Mouse (Mus musculus) limb, embryonic 14.5 days (tissue): Measurements from ENCODE around the gene Angptl4. TPM values are rescaled to one million over a fixed set of nuclear protein-coding genes. Genes with fewer than 3 reads are reported as not detected.

Experiments
- ATAC-seq: fragments of 200-750 bp; cut with Nextera tagmentation; 2 replicates; pipeline ENCODE4 v1.8.0; 2017; ENCODE audit warnings: low read depth, moderate number of reproducible peaks, moderate TSS enrichment; ENCODE audit not compliant: low FRiP score
- DNase-seq: peaks from one replicate; pipeline ENCODE4 v3.0.0-alpha.2; 2015; ENCODE audit warnings: low spot score
- H3K27ac ChIP-seq: fragments of 300-500 bp; sonication (generic); replicated peaks from 2 replicates; pipeline ENCODE4 v1.5.1; 2014; ENCODE audit warnings: low read depth, mild to moderate bottlenecking, low read length, moderate library complexity, mixed read lengths
- H3K27me3 ChIP-seq: fragments of 300-500 bp; sonication (generic); 2 replicates; pipeline ENCODE4 v1.6.1; 2014; ENCODE audit warnings: low read length, mixed read lengths; ENCODE audit not compliant: control insufficient read depth, insufficient read depth
- H3K36me3 ChIP-seq: fragments of 300-500 bp; sonication (generic); 2 replicates; pipeline ENCODE4 v1.6.1; 2014; ENCODE audit warnings: mild to moderate bottlenecking, low read length, moderate library complexity, mixed read lengths; ENCODE audit not compliant: control insufficient read depth, insufficient read depth
- H3K4me1 ChIP-seq: fragments of 300-500 bp; sonication (generic); 2 replicates; pipeline ENCODE4 v1.6.1; 2014; ENCODE audit warnings: antibody characterized with exemption, low read length, mixed read lengths; ENCODE audit not compliant: control insufficient read depth, insufficient read depth
- H3K4me2 ChIP-seq: fragments of 300-500 bp; sonication (generic); replicated peaks from 2 replicates; pipeline ENCODE4 v1.6.1; 2014; ENCODE audit warnings: low read depth, mild to moderate bottlenecking, low read length, moderate library complexity; ENCODE audit not compliant: severe bottlenecking
- H3K4me3 ChIP-seq: fragments of 300-500 bp; sonication (generic); replicated peaks from 2 replicates; pipeline ENCODE4 v1.5.1; 2014; ENCODE audit warnings: low read length
- H3K9ac ChIP-seq: fragments of 300-500 bp; sonication (generic); 2 replicates; pipeline ENCODE4 v1.6.1; 2014; ENCODE audit warnings: mild to moderate bottlenecking, low read depth, low read length, moderate library complexity; ENCODE audit not compliant: severe bottlenecking
- H3K9me3 ChIP-seq: fragments of 300-500 bp; sonication (generic); 2 replicates; pipeline ENCODE4 v1.6.1; 2016; ENCODE audit warnings: low read length; ENCODE audit not compliant: control insufficient read depth
- POLR2A ChIP-seq: fragments of 200-500 bp; IDR thresholded peaks from 2 replicates; pipeline ENCODE4 v1.8.0; 2012; ENCODE audit warnings: inconsistent platforms, mild to moderate bottlenecking, moderate library complexity, borderline replicate concordance; ENCODE audit not compliant: insufficient read depth, insufficient read length; ENCODE audit errors: extremely low read depth
- WGBS: fragments of 180-500 bp; shearing (Covaris S2); extraction: QIAGEN DNeasy Blood & Tissue Kit; methylation state at CpG from one replicate; pipeline ENCODE4 v1.1.7; 2014; 5-methylcytosine and 5-hydroxymethylcytosine counted together
- polyA plus RNA-seq, 2 experiments: library from polyadenylated mRNA; depleted of rRNA in 1 of 2; stranded (reverse) in 1 of 2; unstranded in 1 of 2; fragments of >200 nt; fragmentation: Nextera tagmentation in 1 of 2; extraction: Ambion mirVana in 1 of 2; gene quantifications; 2 replicates each; pipeline versions ENCODE4 v1.2.1 to v1.2.3; 2012 to 2014

Angptl4 gene
- polyA plus RNA-seq, 2 experiments = 29.7 to 44.2 TPM

DNA sequence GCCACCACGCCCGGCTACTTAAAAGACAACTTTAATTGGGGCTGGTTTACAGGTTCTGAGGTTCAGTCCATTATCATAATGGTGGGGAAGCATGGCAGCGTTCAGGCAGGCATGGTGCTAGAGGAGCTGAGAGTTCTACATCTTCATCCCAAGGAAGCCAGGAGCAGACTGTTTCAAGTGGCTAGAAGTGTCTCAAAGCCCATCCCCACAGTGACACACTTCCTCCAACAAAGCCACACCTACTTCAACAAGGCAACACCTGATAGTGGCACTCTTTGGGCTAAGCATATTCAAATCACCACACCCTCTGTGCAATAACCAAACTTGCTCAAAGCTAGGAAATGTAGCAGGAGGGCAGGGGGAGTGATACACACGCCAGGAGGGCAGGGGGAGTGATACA, 22.6 kb upstream of the Angptl4 start:
- Histone ChIP-seq H3K4me1 (no peaks in the 10 kb centered on the region), H3K4me3 (no peak overlapping the region), H3K9me3 (no peaks in the 10 kb centered on the region), H3K36me3 (no peaks in the 10 kb centered on the region), H3K9ac (no peak overlapping the region), H3K27me3 (no peaks in the 10 kb centered on the region), H3K27ac (no peak overlapping the region), H3K4me2 (no peak overlapping the region)
- DNase-seq = no peak
- WGBS = 56% methylated on average over 4 of the region's 4 CpGs
- TF ChIP-seq POLR2A = no peak
- ATAC-seq = no peak

DNA sequence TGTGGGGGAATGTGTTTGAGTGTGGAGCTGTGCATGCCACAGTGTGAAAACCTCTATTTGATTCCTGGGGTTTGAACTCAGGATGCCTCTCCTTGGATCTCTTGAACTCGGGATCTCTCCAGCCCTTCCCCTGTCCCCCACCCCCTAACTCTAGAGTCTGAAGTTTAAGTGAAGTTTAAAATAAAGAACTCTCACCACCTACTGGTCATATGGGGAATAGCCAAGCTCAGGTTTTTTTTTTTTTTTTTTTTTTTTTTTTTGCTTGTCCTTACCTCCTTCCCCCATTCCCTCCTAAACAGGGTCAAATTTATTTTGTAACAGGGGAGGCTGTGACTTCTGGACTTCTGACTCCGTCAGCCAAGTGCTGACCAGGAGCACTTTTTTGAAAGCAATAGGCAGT, 20.6 kb upstream of the Angptl4 start:
- Histone ChIP-seq H3K4me2 (no peak overlapping the region), H3K4me1 (no peaks in the 10 kb centered on the region), H3K27me3 (no peaks in the 10 kb centered on the region), H3K36me3 (no peaks in the 10 kb centered on the region), H3K9me3 (no peaks in the 10 kb centered on the region), H3K4me3 (no peak overlapping the region), H3K9ac (no peak overlapping the region), H3K27ac (no peak overlapping the region)
- WGBS = 0% methylated on average over 2 of the region's 2 CpGs
- DNase-seq = no peak
- TF ChIP-seq POLR2A = no peak
- ATAC-seq = no peak

GRCm38 (mm10) chr17:33799277-33799676, 17.6 kb upstream of the Angptl4 start:
- Histone ChIP-seq H3K27me3 (no peaks in the 10 kb centered on the region), H3K36me3 (no peaks in the 10 kb centered on the region), H3K9ac (no peak overlapping the region), H3K4me1 (no peaks in the 10 kb centered on the region), H3K9me3 (no peaks in the 10 kb centered on the region), H3K27ac (no peak overlapping the region), H3K4me3 (no peak overlapping the region), H3K4me2 (no peak overlapping the region)
- DNase-seq (no peak), ATAC-seq (no peak)
- TF ChIP-seq POLR2A = no peak
- WGBS = 66% methylated on average over 1 of the region's 1 CpGs

DNA sequence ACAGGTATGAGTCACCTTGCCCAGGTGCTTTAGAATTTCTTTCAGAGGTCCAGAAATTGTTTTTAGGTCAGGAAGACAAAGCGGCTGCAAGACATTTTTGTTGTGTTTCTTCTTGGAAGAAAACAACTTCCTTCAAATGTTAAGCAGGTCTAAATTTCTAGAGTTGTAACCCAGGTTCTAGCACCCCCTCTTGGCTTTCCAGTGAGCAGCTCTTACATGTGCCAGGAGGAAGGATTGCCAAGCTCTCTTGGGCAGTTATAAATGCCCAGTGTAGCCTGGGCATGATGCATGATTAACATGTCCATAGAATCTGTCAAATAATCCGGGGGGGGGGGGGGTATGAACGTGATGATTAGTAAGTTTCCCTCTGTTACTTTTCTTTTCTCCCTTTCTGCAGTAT, 16.7 kb upstream of the Angptl4 start:
- Histone ChIP-seq H3K9ac (no peak overlapping the region), H3K27ac (no peak overlapping the region), H3K4me1 (no peaks in the 10 kb centered on the region), H3K4me2 (no peak overlapping the region), H3K9me3 (no peaks in the 10 kb centered on the region), H3K4me3 (no peak overlapping the region), H3K36me3 (no peaks in the 10 kb centered on the region), H3K27me3 (no peaks in the 10 kb centered on the region)
- 53% methylated on average over 3 of the region's 3 CpGs for WGBS
- no peak for TF ChIP-seq POLR2A
- no peak for ATAC-seq
- no peak for DNase-seq

- no peaks in the 10 kb centered on the region for H3K36me3 ChIP-seq
- H3K27ac ChIP-seq = no peak overlapping the region
- WGBS = 76% methylated on average over 4 of the region's 4 CpGs
- H3K4me1 ChIP-seq = no peaks in the 10 kb centered on the region
- H3K4me2 ChIP-seq = no peak overlapping the region
- no peaks in the 10 kb centered on the region for H3K9me3 ChIP-seq
- H3K4me3 ChIP-seq = no peak overlapping the region
- no peak overlapping the region for H3K9ac ChIP-seq
- DNase-seq (no peak), ATAC-seq (no peak)
- H3K27me3 ChIP-seq = no peaks in the 10 kb centered on the region
- no peak for TF ChIP-seq POLR2A
Measured at GRCm38 (mm10) chr17:33788732-33789131, 7.1 kb upstream of the Angptl4 start.

- Histone ChIP-seq H3K9me3 (no peaks in the 10 kb centered on the region), H3K4me1 (peaks cover 13% of the 10 kb centered on the region), H3K4me3 (no peak overlapping the region), H3K27ac (no peak overlapping the region), H3K4me2 (no peak overlapping the region), H3K9ac (no peak overlapping the region), H3K27me3 (no peaks in the 10 kb centered on the region), H3K36me3 (no peaks in the 10 kb centered on the region)
- ATAC-seq (no peak), DNase-seq (no peak)
- WGBS = 88% methylated on average over 18 of the region's 18 CpGs
- no peak for TF ChIP-seq POLR2A
Measured at GRCm38 (mm10) chr17:33786375-33786774, 4.7 kb upstream of the Angptl4 start.
